Mouse (Mus musculus) midbrain, embryonic 11.5 days (tissue): Measurements from ENCODE around the gene Sh3rf3. TPM values are rescaled to one million over a fixed set of nuclear protein-coding genes. Genes with fewer than 3 reads are reported as not detected.

Source experiments
- ATAC-seq: fragments of 200-750 bp; cut with Nextera tagmentation; 2 replicates; pipeline ENCODE4 v1.8.0; 2017; ENCODE audit warnings: moderate TSS enrichment, moderate library complexity; ENCODE audit not compliant: low FRiP score
- DNase-seq: peaks from one replicate; pipeline ENCODE4 v3.0.0; 2015; ENCODE audit warnings: low spot score; ENCODE audit errors: missing footprints
- H3K27ac ChIP-seq: fragments of 300-500 bp; sonication (generic); 2 replicates; pipeline ENCODE4 v1.5.1; 2014; ENCODE audit warnings: low read depth, low read length
- H3K27me3 ChIP-seq: fragments of 300-500 bp; sonication (generic); 2 replicates; pipeline ENCODE4 v1.6.1; 2014; ENCODE audit warnings: mild to moderate bottlenecking, low read length, moderate library complexity, mixed read lengths; ENCODE audit not compliant: control insufficient read depth, insufficient read depth
- H3K36me3 ChIP-seq: fragments of 300-500 bp; sonication (generic); 2 replicates; pipeline ENCODE4 v1.6.1; 2014; ENCODE audit warnings: mild to moderate bottlenecking, low read length, moderate library complexity, mixed read lengths; ENCODE audit not compliant: control insufficient read depth, insufficient read depth
- H3K4me1 ChIP-seq: fragments of 300-500 bp; sonication (generic); 2 replicates; pipeline ENCODE4 v1.6.1; 2014; ENCODE audit warnings: low read length; ENCODE audit not compliant: control insufficient read depth, insufficient read depth
- H3K4me2 ChIP-seq: fragments of 300-500 bp; sonication (generic); 2 replicates; pipeline ENCODE4 v1.6.1; 2014; ENCODE audit warnings: mild to moderate bottlenecking, moderate library complexity
- H3K4me3 ChIP-seq: fragments of 300-500 bp; sonication (generic); 2 replicates; pipeline ENCODE4 v1.5.1; 2014; ENCODE audit warnings: low read depth, low read length
- H3K9ac ChIP-seq: fragments of 300-500 bp; sonication (generic); 2 replicates; pipeline ENCODE4 v1.6.1; 2014; ENCODE audit warnings: low read length
- H3K9me3 ChIP-seq: fragments of 300-500 bp; sonication (generic); 2 replicates; pipeline ENCODE4 v1.6.1; 2016; ENCODE audit warnings: low read length; ENCODE audit not compliant: control insufficient read depth
- WGBS: fragments of 180-500 bp; shearing (Covaris S2); extraction: QIAGEN DNeasy Blood & Tissue Kit; methylation state at CpG from one replicate; pipeline ENCODE4 v1.1.7; 2014; 5-methylcytosine and 5-hydroxymethylcytosine counted together
- microRNA-seq: library from miRNA; unstranded; fragments of <30 nt; microRNA quantifications from one replicate; pipeline ENCODE4, GENCODE M21; 2017
- polyA plus RNA-seq: library from polyadenylated mRNA; unstranded; fragments of >200 nt; fragmentation: Nextera tagmentation; extraction: Ambion mirVana; gene quantifications from 2 replicates; pipeline ENCODE4 v1.2.1, GENCODE M21; 2014

The Sh3rf3 gene
- polyA plus RNA-seq, 1 experiment from 2014 or later: 0.51 TPM

GRCm38 (mm10) chr10:59162185-59162897, 349.2 kb downstream of the Sh3rf3 start:
- no peaks in the 10 kb centered on the region for H3K27me3 ChIP-seq
- no peak overlapping the region for H3K4me2 ChIP-seq
- H3K27ac ChIP-seq: no peak overlapping the region
- 66% methylated on average over 4 of the region's 4 CpGs for WGBS
- no peak overlapping the region for H3K4me3 ChIP-seq
- no peaks in the 10 kb centered on the region for H3K36me3 ChIP-seq
- ATAC-seq (no peak), DNase-seq (no peak)
- no peaks in the 10 kb centered on the region for H3K9me3 ChIP-seq
- H3K4me1 ChIP-seq: no peaks in the 10 kb centered on the region
- H3K9ac ChIP-seq: no peak overlapping the region

- Histone ChIP-seq H3K9me3 (no peaks in the 10 kb centered on the region), H3K4me1 (no peaks in the 10 kb centered on the region), H3K36me3 (no peaks in the 10 kb centered on the region), H3K27me3 (no peaks in the 10 kb centered on the region), H3K4me2 (no peak overlapping the region), H3K9ac (no peak overlapping the region), H3K4me3 (no peak overlapping the region), H3K27ac (no peak overlapping the region)
- DNase-seq (peak; percentile 85), ATAC-seq (no peak)
- 79% methylated on average over 14 of the region's 14 CpGs for WGBS
Observed at GRCm38 (mm10) chr10:59166104-59166944, 353.2 kb downstream of the Sh3rf3 start.

DNA sequence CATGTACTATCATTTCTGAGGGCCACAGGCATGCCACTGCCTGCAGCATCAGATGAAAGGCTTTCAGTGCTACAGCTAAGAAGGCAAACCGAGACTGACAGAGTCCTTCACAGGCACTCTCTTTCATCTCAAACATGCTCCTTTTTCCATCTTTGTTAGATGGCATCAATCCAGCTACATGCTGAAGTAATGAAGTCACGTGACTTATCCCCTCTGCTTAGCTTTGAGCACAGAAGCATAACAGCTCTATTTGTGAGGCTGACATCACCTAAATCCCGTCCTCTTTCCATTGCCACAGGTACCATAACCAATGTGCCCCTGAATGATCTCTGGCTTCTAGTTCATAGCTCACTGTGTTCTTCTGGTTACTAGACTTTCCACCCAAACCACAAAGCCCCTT, 357.9 kb downstream of the Sh3rf3 start:
- no peak overlapping the region for H3K4me2 ChIP-seq
- 77% methylated on average over 3 of the region's 3 CpGs for WGBS

GRCm38 (mm10) chr10:59172539-59172938, 359.4 kb downstream of the Sh3rf3 start:
- 98% methylated on average over 1 of the region's 1 CpGs for WGBS
- no peak for DNase-seq

More for the DNA sequence above, 357.9 kb downstream of the Sh3rf3 start:
- H3K27ac ChIP-seq: no peak overlapping the region
- ATAC-seq: no peak
- no peaks in the 10 kb centered on the region for H3K9me3 ChIP-seq
- H3K4me3 ChIP-seq: no peak overlapping the region
- no peaks in the 10 kb centered on the region; the same call in 1 of the 2 replicates for H3K36me3 ChIP-seq
- H3K27me3 ChIP-seq: no peaks in the 10 kb centered on the region
- no peak overlapping the region for H3K9ac ChIP-seq
- no peaks in the 10 kb centered on the region for H3K4me1 ChIP-seq
- no peak for DNase-seq

GRCm38 (mm10) chr10:59179620-59180019, 366.5 kb downstream of the Sh3rf3 start:
- Histone ChIP-seq H3K4me1 (no peaks in the 10 kb centered on the region), H3K27me3 (no peaks in the 10 kb centered on the region), H3K36me3 (no peaks in the 10 kb centered on the region; the same call in 1 of the 2 replicates), H3K9me3 (no peaks in the 10 kb centered on the region), H3K9ac (no peak overlapping the region), H3K27ac (no peak overlapping the region), H3K4me2 (no peak overlapping the region), H3K4me3 (no peak overlapping the region)
- DNase-seq: no peak
- 95% methylated on average over 3 of the region's 3 CpGs for WGBS
- ATAC-seq: no peak

More at GRCm38 (mm10) chr10:59172539-59172938, 359.4 kb downstream of the Sh3rf3 start:
- H3K27ac ChIP-seq: no peak overlapping the region
- no peaks in the 10 kb centered on the region for H3K9me3 ChIP-seq
- no peak for ATAC-seq
- no peak overlapping the region for H3K4me2 ChIP-seq
- H3K4me3 ChIP-seq: no peak overlapping the region
- H3K36me3 ChIP-seq: no peaks in the 10 kb centered on the region; the same call in 1 of the 2 replicates
- no peaks in the 10 kb centered on the region for H3K4me1 ChIP-seq
- no peaks in the 10 kb centered on the region for H3K27me3 ChIP-seq
- no peak overlapping the region for H3K9ac ChIP-seq

DNA sequence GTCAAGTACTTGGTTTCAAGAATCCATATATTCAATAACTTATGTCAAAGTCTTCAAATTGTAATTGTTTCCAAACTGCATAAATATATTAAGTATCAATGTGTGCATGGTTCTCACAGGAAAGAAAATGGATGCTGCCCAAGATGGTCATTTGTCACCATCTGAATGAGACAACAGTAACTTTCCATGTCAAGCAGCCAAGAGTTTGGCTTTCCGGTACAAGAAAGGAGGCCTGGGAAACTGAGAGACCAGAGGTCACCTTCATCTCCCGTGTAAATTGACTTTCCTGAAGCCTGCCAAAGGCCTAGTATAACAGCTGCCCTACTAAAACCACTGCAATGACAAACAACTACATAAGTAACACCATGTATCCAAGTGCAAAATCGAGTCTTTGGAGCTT, 369.1 kb downstream of the Sh3rf3 start:
- H3K4me2 ChIP-seq: no peak overlapping the region
- 0 out of 2 replicates have a peak, but pooled peaks cover 2% of the 10 kb centered on the region for H3K36me3 ChIP-seq
- ATAC-seq: no peak
- no peak overlapping the region for H3K27ac ChIP-seq
- no peak overlapping the region for H3K4me3 ChIP-seq
- H3K9ac ChIP-seq: no peak overlapping the region
- WGBS: 83% methylated on average over 3 of the region's 3 CpGs
- H3K4me1 ChIP-seq: no peaks in the 10 kb centered on the region
- no peaks in the 10 kb centered on the region for H3K27me3 ChIP-seq
- H3K9me3 ChIP-seq: no peaks in the 10 kb centered on the region
- no peak for DNase-seq

Small RNA genes lying within 50 kb of the gene (microRNA-seq; reads per million reads assigned to microRNA genes)
- gene Gm27672: not detected

Other genes starting within 250 kb of the Sh3rf3 start
- 0.18 and 0.59 TPM in 2 replicates for gene Edar, start 137.7 kb upstream of the Sh3rf3 start, polyA plus RNA-seq
- gene Gm17542, start 95.1 kb upstream of the Sh3rf3 start, polyA plus RNA-seq: not detected in 2 replicates